Mouse (Mus musculus) c-Kit-positive CD71-positive TER-119-negative erythroid progenitor cells, embryonic 14.5 days (primary cell): ENCODE data around the gene Rpgrip1l.

ENCODE experiments used
- DNase-seq: peaks from one replicate; pipeline ENCODE4 v3.0.0-alpha.2; 2013; ENCODE audit warnings: low read depth

The Rpgrip1l gene

GRCm38 (mm10) chr8:91312835-91313832 lies at the start of gene Rpgrip1l, which contains the start of gene Fto:
Gene Rpgrip1l, minus strand, starts transcription at chr8:91313262.
Gene Fto, plus strand, starts transcription at chr8:91313525.
- DNase-seq: peak; percentile 99

- DNase-seq: no peak
Measured at GRCm38 (mm10) chr8:91360644-91361357, 47.7 kb upstream of the Rpgrip1l start.

DNA sequence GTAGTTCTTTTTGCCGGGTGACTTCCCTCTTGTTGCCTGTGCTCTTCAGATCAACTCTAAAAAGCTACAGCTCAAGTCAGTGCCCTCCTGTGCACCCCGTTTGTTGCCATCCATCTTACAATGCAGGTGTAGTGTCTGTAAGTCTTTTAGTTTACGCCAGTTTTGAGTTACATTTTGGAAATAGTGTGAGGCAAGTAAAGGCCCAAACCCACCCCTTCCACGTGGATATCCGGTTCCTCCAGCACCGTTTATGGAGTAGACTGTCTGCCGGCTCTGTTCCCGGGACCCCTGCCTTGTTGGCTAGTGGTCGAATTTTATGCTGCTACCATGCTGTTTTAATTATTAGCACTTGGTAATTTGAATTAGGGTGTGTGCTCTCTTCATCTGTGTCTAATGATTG lies 46.4 kb upstream of the Rpgrip1l start:
- DNase-seq: no peak

GRCm38 (mm10) chr8:91358016-91358415 lies 45.0 kb upstream of the Rpgrip1l start:
- DNase-seq: no peak

- no peak for DNase-seq
Measured at GRCm38 (mm10) chr8:91357493-91358014, 44.5 kb upstream of the Rpgrip1l start.

GRCm38 (mm10) chr8:91355956-91356699 lies 43.1 kb upstream of the Rpgrip1l start:
- no peak for DNase-seq

DNA sequence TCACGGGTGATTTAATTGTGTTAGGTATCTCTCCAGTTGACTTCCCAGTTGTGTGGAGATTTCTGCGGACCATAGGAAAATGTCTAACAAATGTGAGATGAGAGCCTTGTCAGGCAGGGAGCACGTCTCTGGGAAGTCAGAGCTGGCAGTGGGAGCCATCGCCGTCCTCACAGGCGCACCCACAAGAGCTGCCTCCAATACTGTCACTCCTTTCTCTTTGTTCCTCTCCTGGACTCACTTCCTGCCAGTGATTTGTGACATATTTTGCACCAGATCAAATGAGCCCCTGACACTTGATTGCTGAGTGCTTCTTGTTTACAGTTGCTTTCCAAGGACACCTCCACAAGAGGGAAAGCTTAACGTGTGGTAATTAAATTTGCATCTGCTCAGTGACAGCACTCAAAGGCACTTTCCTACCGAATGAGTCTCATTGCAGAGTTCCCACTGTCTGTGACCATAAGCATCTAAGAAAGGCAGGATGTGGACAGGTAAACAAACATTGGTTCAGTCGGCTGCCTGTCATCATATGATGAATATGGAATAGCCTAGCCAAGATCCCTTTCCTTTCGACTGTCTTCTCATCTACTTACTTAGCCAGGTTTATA lies 42.3 kb upstream of the Rpgrip1l start:
- DNase-seq: no peak

DNA sequence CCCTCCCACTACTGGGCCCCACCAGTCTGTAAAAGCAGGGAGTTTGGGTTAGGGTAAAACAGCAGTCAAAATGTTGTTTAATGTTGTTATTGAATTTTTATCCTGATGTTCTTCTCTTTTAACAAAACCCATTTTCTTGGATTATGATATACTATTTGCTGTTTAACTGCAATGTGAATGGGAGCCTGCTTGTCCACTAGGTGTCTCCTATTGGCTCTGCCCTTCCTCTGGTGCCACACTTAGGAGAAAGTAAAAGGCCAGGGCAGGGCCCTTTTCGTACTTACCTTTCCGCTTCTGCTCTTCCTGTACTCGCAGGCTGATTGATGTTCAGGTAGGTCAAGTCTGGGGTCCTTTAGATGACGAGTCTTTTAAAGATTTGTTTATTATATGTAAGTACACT lies 40.8 kb upstream of the Rpgrip1l start:
- no peak for DNase-seq

DNA sequence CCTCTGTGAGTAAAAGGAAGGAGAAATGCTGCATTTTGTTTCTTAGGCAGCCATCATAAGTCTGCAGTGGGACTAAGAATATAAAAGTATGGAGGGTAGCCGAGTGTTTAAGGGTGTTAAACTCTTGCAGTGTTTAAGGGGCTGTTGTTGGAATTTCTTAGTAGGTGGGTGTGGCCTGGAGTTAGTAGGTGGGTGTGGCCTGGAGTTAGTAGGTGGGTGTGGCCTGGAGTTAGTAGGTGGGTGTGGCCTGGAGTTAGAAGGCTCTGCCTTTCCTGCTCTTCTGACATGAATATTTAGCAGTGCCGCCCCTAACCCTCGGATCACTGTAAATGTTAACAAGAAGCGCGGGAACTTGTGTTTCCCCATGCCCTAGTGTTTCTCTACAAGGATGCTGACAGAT lies 40.0 kb upstream of the Rpgrip1l start:
- DNase-seq: no peak

DNA sequence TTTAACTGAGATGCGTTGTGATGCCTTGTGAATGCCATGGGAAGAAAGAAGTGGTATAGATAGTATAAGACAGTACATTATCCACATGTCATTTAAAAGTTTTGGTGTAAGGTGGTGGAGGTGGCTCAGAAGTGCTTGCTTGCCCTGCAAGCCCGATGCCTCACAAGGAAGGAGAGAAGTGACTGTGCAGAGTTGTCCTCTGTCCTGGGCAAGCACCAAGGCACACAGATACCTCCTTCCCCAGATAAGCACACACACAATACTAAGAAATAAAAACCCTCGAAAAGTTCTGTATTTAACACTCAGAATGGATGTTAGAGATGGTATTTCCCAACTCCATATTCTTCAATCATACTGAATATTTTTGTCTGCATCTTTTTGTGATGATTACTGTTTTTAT lies 39.5 kb upstream of the Rpgrip1l start:
- peak; percentile 27 for DNase-seq

DNA sequence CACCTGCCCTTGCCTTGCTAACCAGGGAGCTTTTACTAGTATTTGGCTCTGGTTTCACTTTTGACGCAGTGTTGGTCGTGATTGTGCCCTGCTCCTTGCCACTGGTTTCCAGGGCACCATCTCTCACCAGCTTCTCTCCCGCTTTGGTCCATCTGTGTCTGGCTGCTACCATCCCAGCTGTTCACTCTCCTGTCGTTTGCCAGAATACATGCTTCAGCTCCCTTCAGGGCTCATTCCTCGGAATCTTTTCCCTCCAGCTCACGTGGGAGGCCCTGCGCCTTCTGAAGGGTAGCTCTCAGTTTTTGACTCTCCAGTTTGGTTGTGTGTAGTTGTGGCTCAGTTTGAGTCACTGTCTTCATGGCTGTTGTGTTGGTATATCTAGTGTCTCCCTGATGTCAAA lies 37.6 kb upstream of the Rpgrip1l start:
- no peak for DNase-seq

- no peak for DNase-seq
Measured at GRCm38 (mm10) chr8:91349816-91350215, 36.8 kb upstream of the Rpgrip1l start.

DNA sequence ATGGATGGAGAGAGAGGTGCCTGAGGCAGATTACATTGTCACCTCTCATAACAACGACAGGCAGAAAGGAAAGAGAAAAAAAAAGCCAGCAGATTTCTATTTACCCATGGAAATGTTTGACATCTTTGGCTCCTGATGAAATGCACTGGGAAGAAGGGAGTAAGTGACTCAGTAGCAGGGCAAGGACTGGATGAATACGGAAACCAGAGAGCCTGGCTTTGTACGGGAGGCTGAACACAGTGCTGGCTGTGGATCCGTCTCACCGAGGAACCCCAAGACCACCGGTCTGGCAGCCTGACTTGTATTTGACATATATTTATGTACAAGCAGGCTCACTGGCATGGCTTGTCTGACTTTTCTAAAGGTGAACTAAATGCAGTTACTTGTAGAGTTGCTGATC lies 34.5 kb upstream of the Rpgrip1l start:
- no peak for DNase-seq

DNA sequence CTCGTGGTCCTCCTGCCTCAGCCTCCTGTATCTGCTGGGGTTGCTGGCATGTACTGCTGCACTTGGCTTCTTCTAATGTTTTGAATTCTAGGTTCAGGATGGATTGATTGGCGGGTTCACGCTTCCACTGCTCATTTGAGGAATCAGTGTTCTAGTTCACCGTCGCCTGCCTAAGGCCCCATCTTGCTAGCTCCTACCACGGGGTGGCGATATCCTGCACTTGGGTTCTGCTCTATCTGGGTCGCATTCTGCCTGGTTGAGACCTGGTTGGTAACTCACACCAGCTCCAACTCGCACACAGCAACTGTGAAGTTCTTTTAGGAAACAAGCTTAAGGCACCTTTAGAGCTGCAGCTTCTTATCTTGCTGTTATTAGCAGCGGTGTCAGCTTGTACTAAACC lies 34.1 kb upstream of the Rpgrip1l start:
- no peak for DNase-seq

DNA sequence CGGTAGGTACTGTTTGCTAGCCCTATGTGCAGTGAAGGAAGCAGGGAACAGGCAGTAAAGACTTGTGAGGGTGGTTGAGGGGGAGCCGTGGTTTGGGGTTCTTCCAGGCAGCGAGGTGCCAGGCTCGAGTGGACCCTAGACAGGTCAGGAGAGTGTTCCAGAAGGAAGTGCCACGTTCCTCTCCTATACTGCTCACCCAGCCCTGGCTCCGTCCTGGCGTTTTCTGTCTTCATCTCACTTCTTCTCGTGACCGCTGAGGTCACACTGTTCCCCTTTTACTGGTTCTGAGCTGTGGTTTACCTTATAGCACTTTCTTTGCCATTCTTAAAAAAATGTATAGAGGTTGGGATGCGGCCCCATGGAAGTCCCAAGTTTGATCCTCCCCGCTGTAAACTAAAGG lies 31.6 kb upstream of the Rpgrip1l start:
- no peak for DNase-seq

DNA sequence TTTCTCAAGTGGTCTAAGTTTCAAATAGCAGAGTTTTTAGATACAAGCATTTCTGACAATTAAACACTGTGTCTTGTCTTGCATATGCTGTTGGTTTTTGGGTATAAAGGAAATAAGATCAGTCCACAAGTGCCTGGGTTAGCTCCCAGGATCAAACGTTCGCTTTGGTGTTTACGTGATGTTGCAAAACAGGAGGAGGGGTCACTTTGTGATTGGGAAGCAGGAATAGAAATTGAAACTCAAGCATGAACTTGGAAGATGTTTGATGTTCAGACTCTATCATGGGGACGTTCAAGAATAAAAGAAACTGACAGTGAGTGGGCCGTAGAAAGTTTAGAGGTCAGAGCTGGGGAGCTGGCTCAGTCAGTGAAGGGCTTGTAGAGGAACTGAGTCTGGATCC lies 29.7 kb upstream of the Rpgrip1l start:
- DNase-seq: no peak

DNA sequence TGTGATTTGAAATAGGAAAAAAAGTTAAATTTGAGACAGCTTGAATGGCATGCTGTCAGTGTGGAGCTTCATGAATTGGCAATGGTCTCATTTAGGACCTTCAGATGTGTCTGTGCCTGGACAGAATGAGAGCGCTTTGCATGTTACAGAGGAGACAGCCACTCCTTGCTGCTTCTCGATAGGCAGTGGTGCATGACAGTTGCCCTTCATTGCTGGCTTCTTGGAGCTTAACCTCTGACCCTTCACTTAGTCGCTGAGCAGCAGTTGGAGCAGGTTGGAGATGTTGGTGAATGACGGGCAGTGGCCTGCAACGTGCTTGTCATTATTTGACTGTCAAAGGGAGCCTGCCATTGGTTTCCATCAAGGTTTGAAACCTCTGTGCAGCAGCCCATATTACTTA lies 29.1 kb upstream of the Rpgrip1l start:
- no peak for DNase-seq

DNA sequence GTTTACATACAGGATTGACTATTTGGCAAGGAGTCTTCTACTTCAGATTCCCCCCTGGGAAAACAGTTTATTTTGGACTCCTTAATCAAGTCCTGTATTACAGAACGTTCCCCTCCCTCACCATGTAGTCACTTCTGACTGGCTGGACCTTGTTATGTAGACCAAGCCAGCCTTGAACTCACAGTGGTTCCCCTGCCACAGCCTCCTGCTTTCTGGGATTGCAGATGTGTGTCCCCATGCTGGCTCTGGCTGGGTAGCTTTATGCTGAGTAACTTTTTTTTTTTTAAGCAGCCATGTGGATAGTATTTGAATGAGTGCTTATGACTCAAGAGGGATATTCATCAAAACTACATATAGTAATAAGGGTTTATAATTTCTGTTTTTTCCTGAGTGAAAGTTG lies 27.7 kb upstream of the Rpgrip1l start:
- no peak for DNase-seq

GRCm38 (mm10) chr8:91339651-91340050 lies 26.6 kb upstream of the Rpgrip1l start:
- no peak for DNase-seq

DNA sequence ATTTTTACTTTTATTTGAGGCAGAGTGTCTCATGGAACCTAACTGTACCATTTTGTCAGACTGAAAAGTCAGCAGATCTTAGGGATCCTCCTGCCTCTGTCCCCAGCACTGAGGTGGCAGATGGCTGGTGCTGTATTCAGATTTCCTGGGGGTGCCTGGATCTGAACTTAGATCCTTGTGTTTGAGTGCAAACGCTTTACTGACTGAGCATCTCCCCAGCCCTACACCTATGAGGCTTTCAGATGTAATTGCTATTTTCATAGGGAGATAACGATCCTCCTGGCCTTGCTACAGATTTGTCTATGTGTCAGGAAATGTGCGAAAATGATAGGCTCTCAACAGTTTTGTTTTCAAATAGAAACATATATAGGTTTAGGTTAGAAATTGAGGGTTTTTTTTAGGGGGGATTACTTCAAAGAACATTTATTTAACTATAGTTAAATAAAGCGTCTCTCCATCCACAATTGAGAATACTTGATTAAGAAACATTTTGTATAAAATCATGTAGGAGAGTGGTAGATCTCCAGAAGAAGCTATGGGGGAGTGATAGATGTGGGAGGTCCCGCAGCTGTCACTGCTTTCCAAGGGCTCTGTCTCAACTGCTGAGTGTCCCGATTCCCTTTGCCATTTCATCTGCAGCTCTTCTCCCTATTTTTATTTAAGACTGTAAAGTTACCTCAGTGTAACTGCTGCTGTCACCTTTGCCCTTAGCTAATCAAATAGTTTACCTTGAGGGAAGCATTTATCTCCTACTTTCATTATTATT lies 25.5 kb upstream of the Rpgrip1l start:
- DNase-seq: no peak

DNA sequence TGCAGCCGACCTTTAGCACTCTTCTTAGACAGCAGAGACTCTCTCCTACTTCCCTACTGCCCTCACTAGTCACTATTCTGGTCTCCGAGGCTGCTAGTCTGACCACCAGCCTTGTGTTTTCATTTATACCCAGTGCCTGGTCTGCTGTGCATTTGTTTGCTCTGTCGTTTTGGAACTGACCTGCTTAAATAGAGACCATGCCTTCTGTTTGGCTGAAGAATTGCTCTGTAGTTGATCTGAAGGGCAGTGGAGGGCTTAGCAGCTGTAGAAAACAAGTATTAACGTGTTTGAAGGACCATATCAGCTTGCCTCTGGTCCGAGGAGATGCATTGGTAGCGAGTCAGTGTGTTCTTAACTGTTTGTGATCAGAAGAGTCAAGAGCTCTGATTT lies 16.4 kb upstream of the Rpgrip1l start:
- DNase-seq: no peak
